In genomic region chr14:105898266-105899111, GRCm38 (mm10) we compare ENCODE assay signal across 8 mouse cellular contexts. TPM values are rescaled to one million over a fixed set of nuclear protein-coding genes. Genes with fewer than 3 reads are reported as not detected.
DNase-seq lines count a peak whose midpoint lies in the region; ATAC-seq and TF ChIP-seq lines count a peak whose summit lies in the region.

No protein-coding gene starts in this region.

- H3K9ac ChIP-seq in heart, embryonic 13.5 days: peak overlapping the region; percentile 99
- H3K9ac ChIP-seq in kidney, postnatal 0 days (ENCODE audit: low read depth, low read length): peak overlapping the region; percentile 96
- peak overlapping the region; percentile 81 for H3K9ac ChIP-seq in midbrain, postnatal 0 days (replicated peaks; ENCODE audit: low read length, poor library complexity, severe bottlenecking)

- peaks cover 6% of the 10 kb centered on the region for H3K4me1 ChIP-seq in heart, embryonic 13.5 days
- peaks cover 4% of the 10 kb centered on the region; the same call in 1 of the 2 replicates for H3K4me1 ChIP-seq in kidney, postnatal 0 days (replicated peaks; ENCODE audit: insufficient read depth, low read length)
- peaks cover 1% of the 10 kb centered on the region; the same call in 1 of the 2 replicates for H3K4me1 ChIP-seq in midbrain, postnatal 0 days (ENCODE audit: insufficient read depth, low read length)

- peak; percentile 33; the same call in 1 of the 2 replicates for ATAC-seq in heart, embryonic 13.5 days (ENCODE audit: extremely low read depth, insufficient number of reproducible peaks, low FRiP score, low TSS enrichment)
- ATAC-seq in kidney, postnatal 0 days (replicated peaks; ENCODE audit: low FRiP score, low read depth): peak; percentile 44
- peak; percentile 15 for ATAC-seq in midbrain, postnatal 0 days (ENCODE audit: low FRiP score)

- peaks cover 3% of the 10 kb centered on the region; the same call in 1 of the 2 replicates for H3K9me3 ChIP-seq in heart, embryonic 13.5 days
- H3K9me3 ChIP-seq in kidney, postnatal 0 days (replicated peaks; ENCODE audit: low read length): no peaks in the 10 kb centered on the region
- no peaks in the 10 kb centered on the region for H3K9me3 ChIP-seq in midbrain, postnatal 0 days (ENCODE audit: low read length)

- H3K36me3 ChIP-seq in heart, embryonic 13.5 days: peaks cover 1% of the 10 kb centered on the region
- no peaks in the 10 kb centered on the region for H3K36me3 ChIP-seq in kidney, postnatal 0 days (ENCODE audit: insufficient read depth, low read length)
- no peaks in the 10 kb centered on the region for H3K36me3 ChIP-seq in midbrain, postnatal 0 days (ENCODE audit: insufficient read depth, low read length)

- DNase-seq in 3T3-L1 (ENCODE audit: low read depth, low spot score) (peak; percentile 76), liver (peak; percentile 73)
- DNase-seq in brain, adult 2 months (ENCODE audit: low read depth, low spot score): peak; percentile 91
- DNase-seq in fibroblast of lung, adult 2 months (ENCODE audit: low read depth): peak; percentile 25
- DNase-seq in kidney, postnatal 0 days (ENCODE audit: low spot score): peak; percentile 89
- DNase-seq in midbrain, postnatal 0 days (ENCODE audit: low spot score): peak; percentile 81
- peak; percentile 67 to 74 for DNase-seq in spleen, postnatal 10 days (ENCODE audit: low spot score in 2 of 2)

- H3K27me3 ChIP-seq in heart, embryonic 13.5 days (replicated peaks): no peaks in the 10 kb centered on the region
- H3K27me3 ChIP-seq in kidney, postnatal 0 days (ENCODE audit: insufficient read depth, low read length): no peaks in the 10 kb centered on the region
- H3K27me3 ChIP-seq in midbrain, postnatal 0 days (ENCODE audit: insufficient read depth, low read length): no peaks in the 10 kb centered on the region

- TF ChIP-seq CTCF in kidney, postnatal 0 days (IDR thresholded peaks at IDR 0.05; ENCODE audit: low read depth): peak; percentile 97
- TF ChIP-seq CTCF in midbrain, postnatal 0 days (IDR thresholded peaks at IDR 0.05): peak; percentile 88

- WGBS in heart, embryonic 13.5 days: under 1% methylated on average over 58 of the region's 58 CpGs
- under 1% methylated on average over 58 of the region's 58 CpGs for WGBS in kidney, postnatal 0 days
- under 1% methylated on average over 58 of the region's 58 CpGs for WGBS in midbrain, postnatal 0 days

- peak overlapping the region; percentile 100 for H3K27ac ChIP-seq in heart, embryonic 13.5 days (replicated peaks)
- peak overlapping the region; percentile 99 for H3K27ac ChIP-seq in kidney, postnatal 0 days
- peak overlapping the region; percentile 90 for H3K27ac ChIP-seq in midbrain, postnatal 0 days (ENCODE audit: low read depth, low read length)

- H3K4me2 ChIP-seq in heart, embryonic 13.5 days: peak overlapping the region; percentile 95
- H3K4me2 ChIP-seq in kidney, postnatal 0 days (ENCODE audit: low read length): peak overlapping the region; percentile 88
- peak overlapping the region; percentile 95 for H3K4me2 ChIP-seq in midbrain, postnatal 0 days (ENCODE audit: low read depth, low read length, poor library complexity, severe bottlenecking)

- H3K4me3 ChIP-seq in heart, embryonic 13.5 days: peak overlapping the region; percentile 97
- peak overlapping the region; percentile 97 for H3K4me3 ChIP-seq in kidney, postnatal 0 days (replicated peaks; ENCODE audit: low read depth, low read length)
- peak overlapping the region; percentile 81 for H3K4me3 ChIP-seq in midbrain, postnatal 0 days (ENCODE audit: low read depth, low read length)

RNA-seq across cellular contexts. Expression of gene Spry2, which starts 1.9 kb away (rescaled TPM):
- polyA plus RNA-seq in heart, embryonic 13.5 days (2015; fragmentation: Nextera tagmentation; extraction: Ambion mirVana): 51.3 and 59.3 TPM in 2 replicates
- 85.5 and 91.0 TPM in 2 replicates for polyA plus RNA-seq in kidney, postnatal 0 days (2015; fragmentation: Nextera tagmentation; extraction: Ambion mirVana)
- 20.2 and 24.3 TPM in 2 replicates for total RNA-seq in midbrain, postnatal 0 days (2014; rRNA removed)
- polyA plus RNA-seq in midbrain, postnatal 0 days (2015; fragmentation: Nextera tagmentation; extraction: Ambion mirVana): 38.1 and 39.2 TPM in 2 replicates

Comparison
In these comparisons a context has a peak if more than half of its experiments do, and no peak if none do; other contexts are left out.
1. Peak in every context shown above with its lines: DNase-seq, ATAC-seq, H3K4me3 ChIP-seq and H3K27ac ChIP-seq.
2. DNase-seq: peak in every context shown above with its lines; median percentile 91 in brain, adult 2 months; 89 in kidney, postnatal 0 days; 81 in midbrain, postnatal 0 days; 76 in 3T3-L1; 73 in liver; 70 in spleen, postnatal 10 days; 25 in fibroblast of lung, adult 2 months.